Mouse (Mus musculus) limb, embryonic 11.5 days (tissue): Measurements from ENCODE around the gene Trmo. TPM values are rescaled to one million over a fixed set of nuclear protein-coding genes. Genes with fewer than 3 reads are reported as not detected.

ENCODE experiments used
- ATAC-seq: fragments of 200-750 bp; cut with Nextera tagmentation; 2 replicates; pipeline ENCODE4 v1.8.0; 2017; ENCODE audit warnings: low read depth; ENCODE audit not compliant: insufficient number of reproducible peaks, low FRiP score, low TSS enrichment
- DNase-seq: peaks from one replicate; pipeline ENCODE4 v3.0.0-alpha.2; 2015; ENCODE audit warnings: low spot score
- H3K27ac ChIP-seq: fragments of 300-500 bp; sonication (generic); replicated peaks from 2 replicates; pipeline ENCODE4 v1.5.1; 2014; ENCODE audit warnings: low read depth, mild to moderate bottlenecking, low read length
- H3K27me3 ChIP-seq: fragments of 300-500 bp; sonication (generic); 2 replicates; pipeline ENCODE4 v1.6.1; 2014; ENCODE audit warnings: mild to moderate bottlenecking, low read length, mixed read lengths; ENCODE audit not compliant: control insufficient read depth, insufficient read depth
- H3K36me3 ChIP-seq: fragments of 300-500 bp; sonication (generic); 2 replicates; pipeline ENCODE4 v1.6.1; 2014; ENCODE audit warnings: mild to moderate bottlenecking, low read length, moderate library complexity, mixed read lengths; ENCODE audit not compliant: control insufficient read depth, insufficient read depth
- H3K4me1 ChIP-seq: fragments of 300-500 bp; sonication (generic); 2 replicates; pipeline ENCODE4 v1.6.1; 2014; ENCODE audit warnings: low read length, mixed read lengths; ENCODE audit not compliant: control insufficient read depth, insufficient read depth
- H3K4me2 ChIP-seq: fragments of 300-500 bp; sonication (generic); 2 replicates; pipeline ENCODE4 v1.6.1; 2014; ENCODE audit warnings: low read depth, mild to moderate bottlenecking, moderate library complexity; ENCODE audit not compliant: severe bottlenecking
- H3K4me3 ChIP-seq: fragments of 300-500 bp; sonication (generic); 2 replicates; pipeline ENCODE4 v1.5.1; 2014; ENCODE audit warnings: low read depth, low read length
- H3K9ac ChIP-seq: fragments of 300-500 bp; sonication (generic); 2 replicates; pipeline ENCODE4 v1.6.1; 2014; ENCODE audit warnings: mild to moderate bottlenecking, low read length
- H3K9me3 ChIP-seq: fragments of 300-500 bp; sonication (generic); 2 replicates; pipeline ENCODE4 v1.6.1; 2016; ENCODE audit warnings: low read length; ENCODE audit not compliant: control insufficient read depth
- WGBS: fragments of 180-500 bp; shearing (Covaris S2); extraction: QIAGEN DNeasy Blood & Tissue Kit; methylation state at CpG from one replicate; pipeline ENCODE4 v1.1.7; 2014; 5-methylcytosine and 5-hydroxymethylcytosine counted together
- polyA plus RNA-seq: library from polyadenylated mRNA; unstranded; fragments of >200 nt; fragmentation: Nextera tagmentation; extraction: Ambion mirVana; gene quantifications from 2 replicates; pipeline ENCODE4 v1.2.1, GENCODE M21; 2014

The Trmo gene
- polyA plus RNA-seq, 1 experiment from 2014 or later = 11.0 TPM

DNA sequence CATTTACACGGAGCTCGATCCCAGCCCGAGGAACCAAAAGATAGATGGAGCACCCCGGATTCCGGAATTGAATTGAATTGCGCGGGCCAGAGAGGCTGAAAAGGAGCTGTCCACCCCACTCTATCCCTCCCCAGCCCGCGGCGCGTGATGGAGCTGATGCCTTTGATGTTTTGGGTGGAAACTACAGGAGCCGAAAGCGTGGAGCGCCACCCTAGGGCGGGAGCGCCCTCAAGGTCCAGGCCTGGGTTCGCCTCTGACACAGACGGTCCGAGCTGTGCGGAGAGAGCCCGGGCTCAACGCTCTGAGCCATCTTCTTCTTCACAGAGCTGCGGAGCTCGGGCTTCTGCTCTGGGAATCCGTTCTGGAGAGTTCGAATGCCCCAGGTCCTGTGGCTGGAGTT lies 49.7 kb downstream of the Trmo start:
- Histone ChIP-seq H3K36me3 (no peaks in the 10 kb centered on the region), H3K4me3 (no peak overlapping the region), H3K9me3 (no peaks in the 10 kb centered on the region), H3K27me3 (peaks cover 79% of the 10 kb centered on the region), H3K4me1 (no peaks in the 10 kb centered on the region), H3K4me2 (no peak overlapping the region), H3K27ac (no peak overlapping the region), H3K9ac (no peak overlapping the region)
- ATAC-seq (no peak), DNase-seq (peak; percentile 43)
- WGBS = 1% methylated on average over 26 of the region's 26 CpGs

DNA sequence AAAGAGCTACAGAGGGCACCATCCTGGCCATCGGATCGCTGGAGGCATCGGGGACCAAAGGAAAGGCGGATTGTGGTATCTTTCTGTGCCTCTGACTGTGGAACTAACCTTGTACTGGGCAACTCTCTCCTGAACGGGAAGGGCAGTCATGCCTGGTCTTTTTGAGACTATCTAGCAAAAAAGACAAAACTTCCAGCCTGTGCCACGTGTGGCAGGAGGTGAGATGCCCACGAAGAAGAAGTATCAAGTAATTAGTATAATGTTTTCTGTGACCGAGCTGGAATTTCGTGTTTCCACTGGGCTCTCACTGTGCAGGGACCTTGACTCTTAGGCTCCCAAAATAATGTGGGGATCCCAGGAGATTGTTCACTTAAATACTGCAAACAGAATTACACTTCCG lies 50.2 kb downstream of the Trmo start:
- H3K36me3 ChIP-seq = no peaks in the 10 kb centered on the region
- peaks cover 74% of the 10 kb centered on the region for H3K27me3 ChIP-seq
- no peak overlapping the region for H3K9ac ChIP-seq
- H3K4me2 ChIP-seq = no peak overlapping the region
- WGBS = 20% methylated on average over 10 of the region's 10 CpGs
- peak; percentile 32 for DNase-seq
- no peak overlapping the region for H3K27ac ChIP-seq
- ATAC-seq = no peak
- H3K4me3 ChIP-seq = no peak overlapping the region
- no peaks in the 10 kb centered on the region for H3K4me1 ChIP-seq
- H3K9me3 ChIP-seq = no peaks in the 10 kb centered on the region

DNA sequence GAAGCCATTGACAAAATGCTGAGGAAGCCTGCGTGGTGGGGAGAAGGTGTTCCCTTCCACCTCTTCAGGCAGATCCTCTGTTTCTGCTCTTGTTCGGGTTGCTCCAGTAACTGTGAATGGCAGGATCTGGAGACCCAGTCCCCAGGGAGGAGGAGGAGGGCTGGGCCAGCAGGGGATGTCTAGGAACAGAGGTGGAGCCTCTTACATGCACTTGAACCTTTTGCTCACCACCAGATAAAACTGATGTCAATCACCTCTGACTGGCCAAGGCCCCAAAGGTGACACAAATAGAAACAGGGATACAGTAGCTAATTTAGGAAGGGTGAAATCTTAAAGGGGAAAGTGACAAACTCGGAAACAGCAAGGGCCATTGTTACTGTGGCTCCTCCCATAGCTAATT lies 51.2 kb downstream of the Trmo start:
- no peaks in the 10 kb centered on the region for H3K4me1 ChIP-seq
- peaks cover 64% of the 10 kb centered on the region for H3K27me3 ChIP-seq
- 3% methylated on average over 3 of the region's 3 CpGs for WGBS
- no peak overlapping the region for H3K9ac ChIP-seq
- ATAC-seq = no peak
- no peak overlapping the region for H3K4me2 ChIP-seq
- no peaks in the 10 kb centered on the region for H3K36me3 ChIP-seq
- no peak overlapping the region for H3K27ac ChIP-seq
- DNase-seq = no peak
- no peak overlapping the region for H3K4me3 ChIP-seq
- no peaks in the 10 kb centered on the region for H3K9me3 ChIP-seq

DNA sequence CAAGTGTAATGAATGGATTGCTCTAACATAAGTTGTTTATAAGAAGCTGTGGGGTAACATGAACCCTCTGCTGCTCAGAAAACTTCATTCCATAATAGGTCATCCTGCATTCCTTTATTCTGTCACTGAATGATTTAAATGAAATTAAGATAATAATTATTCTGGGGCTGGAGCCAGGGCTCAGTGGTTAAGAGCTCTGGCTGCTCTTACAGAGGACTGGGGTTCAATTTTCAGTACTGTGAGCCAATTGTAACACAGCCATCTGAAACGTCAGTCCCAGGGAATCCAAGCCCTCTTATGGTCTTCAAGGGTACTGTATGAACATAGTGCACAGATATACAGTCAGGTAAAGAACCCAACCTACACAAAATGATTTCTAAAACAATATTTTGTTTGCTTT lies 53.4 kb downstream of the Trmo start:
- Histone ChIP-seq H3K4me3 (no peak overlapping the region), H3K9ac (no peak overlapping the region), H3K27me3 (peaks cover 43% of the 10 kb centered on the region), H3K9me3 (no peaks in the 10 kb centered on the region), H3K4me1 (no peaks in the 10 kb centered on the region), H3K4me2 (no peak overlapping the region), H3K36me3 (no peaks in the 10 kb centered on the region), H3K27ac (no peak overlapping the region)
- no peak for ATAC-seq
- 17% methylated on average over 1 of the region's 1 CpGs for WGBS
- DNase-seq = no peak

DNA sequence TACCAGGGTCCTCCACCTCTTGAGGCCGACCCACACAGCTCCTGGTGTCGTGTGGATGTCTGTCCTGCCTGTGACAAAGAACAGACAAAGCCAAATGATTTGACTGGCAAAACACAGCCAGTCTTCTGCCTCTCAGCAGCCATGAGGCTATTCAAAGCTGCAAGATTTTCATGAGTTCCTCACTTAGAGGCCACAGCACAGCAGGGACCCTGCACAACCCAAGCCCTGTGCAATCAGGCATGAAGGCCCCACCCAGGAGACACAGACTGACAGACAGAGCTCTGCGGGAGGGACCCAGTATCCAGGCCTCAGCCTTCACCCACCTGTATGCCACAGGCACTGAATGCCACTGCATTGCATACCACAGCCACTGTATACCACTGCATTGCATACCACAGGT lies 60.3 kb downstream of the Trmo start:
- no peak overlapping the region for H3K27ac ChIP-seq
- no peaks in the 10 kb centered on the region for H3K36me3 ChIP-seq
- ATAC-seq (no peak), DNase-seq (no peak)
- 63% methylated on average over 3 of the region's 3 CpGs for WGBS
- no peaks in the 10 kb centered on the region for H3K4me1 ChIP-seq
- no peaks in the 10 kb centered on the region for H3K9me3 ChIP-seq
- no peaks in the 10 kb centered on the region for H3K27me3 ChIP-seq
- H3K4me2 ChIP-seq = no peak overlapping the region
- H3K4me3 ChIP-seq = no peak overlapping the region
- H3K9ac ChIP-seq = no peak overlapping the region

Other genes with a start within 250 kb of the Trmo start
- 26.1 and 27.3 TPM in 2 replicates for gene Xpa, start 193.1 kb downstream of the Trmo start, polyA plus RNA-seq
- gene Foxe1, start 45.8 kb downstream of the Trmo start, polyA plus RNA-seq = not detected in 2 replicates
- gene Hemgn, start 24.1 kb upstream of the Trmo start, polyA plus RNA-seq = 13.5 and 13.9 TPM in 2 replicates
- 403 and 422 TPM in 2 replicates for gene Anp32b, start 61.5 kb upstream of the Trmo start, polyA plus RNA-seq
- gene Nans, start 99.8 kb upstream of the Trmo start, polyA plus RNA-seq = 94.8 and 98.0 TPM in 2 replicates
- gene Trim14, start 146.7 kb upstream of the Trmo start, polyA plus RNA-seq = 0.36 and 0.95 TPM in 2 replicates
- gene Coro2a, start 212.8 kb upstream of the Trmo start, polyA plus RNA-seq = 1.7 and 2.7 TPM in 2 replicates